Mouse (Mus musculus) limb, embryonic 11.5 days (tissue): ENCODE measurements around the gene Foxred1. TPM values are rescaled to one million over a fixed set of nuclear protein-coding genes. Genes with fewer than 3 reads are reported as not detected.

Experiments
- ATAC-seq: fragments of 200-750 bp; cut with Nextera tagmentation; 2 replicates; pipeline ENCODE4 v1.8.0; 2017; ENCODE audit warnings: low read depth; ENCODE audit not compliant: insufficient number of reproducible peaks, low FRiP score, low TSS enrichment
- DNase-seq: peaks from one replicate; pipeline ENCODE4 v3.0.0-alpha.2; 2015; ENCODE audit warnings: low spot score
- H3K27ac ChIP-seq: fragments of 300-500 bp; sonication (generic); replicated peaks from 2 replicates; pipeline ENCODE4 v1.5.1; 2014; ENCODE audit warnings: low read depth, mild to moderate bottlenecking, low read length
- H3K27me3 ChIP-seq: fragments of 300-500 bp; sonication (generic); 2 replicates; pipeline ENCODE4 v1.6.1; 2014; ENCODE audit warnings: mild to moderate bottlenecking, low read length, mixed read lengths; ENCODE audit not compliant: control insufficient read depth, insufficient read depth
- H3K36me3 ChIP-seq: fragments of 300-500 bp; sonication (generic); 2 replicates; pipeline ENCODE4 v1.6.1; 2014; ENCODE audit warnings: mild to moderate bottlenecking, low read length, moderate library complexity, mixed read lengths; ENCODE audit not compliant: control insufficient read depth, insufficient read depth
- H3K4me1 ChIP-seq: fragments of 300-500 bp; sonication (generic); 2 replicates; pipeline ENCODE4 v1.6.1; 2014; ENCODE audit warnings: low read length, mixed read lengths; ENCODE audit not compliant: control insufficient read depth, insufficient read depth
- H3K4me2 ChIP-seq: fragments of 300-500 bp; sonication (generic); 2 replicates; pipeline ENCODE4 v1.6.1; 2014; ENCODE audit warnings: low read depth, mild to moderate bottlenecking, moderate library complexity; ENCODE audit not compliant: severe bottlenecking
- H3K4me3 ChIP-seq: fragments of 300-500 bp; sonication (generic); 2 replicates; pipeline ENCODE4 v1.5.1; 2014; ENCODE audit warnings: low read depth, low read length
- H3K9ac ChIP-seq: fragments of 300-500 bp; sonication (generic); 2 replicates; pipeline ENCODE4 v1.6.1; 2014; ENCODE audit warnings: mild to moderate bottlenecking, low read length
- H3K9me3 ChIP-seq: fragments of 300-500 bp; sonication (generic); 2 replicates; pipeline ENCODE4 v1.6.1; 2016; ENCODE audit warnings: low read length; ENCODE audit not compliant: control insufficient read depth
- WGBS: fragments of 180-500 bp; shearing (Covaris S2); extraction: QIAGEN DNeasy Blood & Tissue Kit; methylation state at CpG from one replicate; pipeline ENCODE4 v1.1.7; 2014; 5-methylcytosine and 5-hydroxymethylcytosine counted together
- polyA plus RNA-seq: library from polyadenylated mRNA; unstranded; fragments of >200 nt; fragmentation: Nextera tagmentation; extraction: Ambion mirVana; gene quantifications from 2 replicates; pipeline ENCODE4 v1.2.1, GENCODE M21; 2014

Gene Foxred1
- polyA plus RNA-seq, 1 experiment from 2014 or later: 35.7 TPM

DNA sequence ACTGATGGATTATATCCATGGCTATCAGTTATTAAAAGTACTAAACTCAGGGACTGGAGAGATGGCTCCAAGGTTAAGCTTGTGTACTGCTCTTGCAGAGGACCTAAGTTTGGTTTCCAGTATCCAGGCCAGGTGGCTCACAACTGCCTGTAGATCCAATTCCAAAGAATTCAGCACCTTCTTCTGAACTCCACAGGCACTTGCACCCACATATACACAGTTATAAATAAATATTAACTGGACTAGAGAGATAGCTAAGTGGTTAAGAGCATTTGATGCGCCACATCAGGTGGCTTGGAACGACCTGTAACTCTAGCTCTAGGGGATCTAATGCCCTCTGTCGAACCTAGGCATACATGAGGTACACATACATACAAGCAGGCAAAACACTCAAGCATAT lies 17.8 kb upstream of the Foxred1 start:
- WGBS: 86% methylated on average over 3 of the region's 3 CpGs
- H3K27me3 ChIP-seq: no peaks in the 10 kb centered on the region
- H3K4me1 ChIP-seq: no peaks in the 10 kb centered on the region
- H3K36me3 ChIP-seq: no peaks in the 10 kb centered on the region; the same call in 1 of the 2 replicates
- no peak overlapping the region for H3K4me3 ChIP-seq
- ATAC-seq: no peak
- no peak overlapping the region for H3K9ac ChIP-seq
- no peak overlapping the region for H3K4me2 ChIP-seq
- H3K27ac ChIP-seq: no peak overlapping the region
- H3K9me3 ChIP-seq: no peaks in the 10 kb centered on the region
- no peak for DNase-seq

GRCm38 (mm10) chr9:35223466-35223865 lies 12.6 kb upstream of the Foxred1 start:
- H3K9ac ChIP-seq: no peak overlapping the region
- no peaks in the 10 kb centered on the region for H3K4me1 ChIP-seq
- peaks cover 2% of the 10 kb centered on the region; the same call in 1 of the 2 replicates for H3K36me3 ChIP-seq
- no peak overlapping the region for H3K27ac ChIP-seq
- DNase-seq (no peak), ATAC-seq (no peak)
- H3K4me3 ChIP-seq: no peak overlapping the region
- 96% methylated on average over 3 of the region's 3 CpGs for WGBS
- H3K27me3 ChIP-seq: no peaks in the 10 kb centered on the region
- H3K9me3 ChIP-seq: no peaks in the 10 kb centered on the region
- no peak overlapping the region for H3K4me2 ChIP-seq

DNA sequence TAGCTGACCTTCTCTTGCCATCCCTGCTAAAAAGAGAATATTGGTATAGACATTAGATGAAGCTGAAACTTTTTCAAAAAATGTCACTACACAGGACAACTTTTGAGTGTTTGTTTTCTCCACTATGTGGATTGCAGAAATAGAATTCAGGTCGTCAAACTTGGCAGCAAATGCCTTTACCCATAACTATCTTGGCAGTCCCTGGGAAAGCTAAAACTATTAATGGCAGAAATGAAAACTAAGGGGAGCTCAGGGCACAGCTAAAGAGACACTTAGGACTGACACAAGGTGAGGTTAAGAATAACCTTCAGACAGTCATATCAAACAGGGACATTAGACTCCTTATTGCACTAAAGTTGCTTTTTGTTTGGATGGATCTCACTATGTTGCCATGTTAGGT lies 7.1 kb upstream of the Foxred1 start:
- no peak for DNase-seq
- H3K9ac ChIP-seq: no peak overlapping the region
- ATAC-seq: no peak
- no peak overlapping the region for H3K4me3 ChIP-seq
- no peak overlapping the region for H3K4me2 ChIP-seq
- H3K27me3 ChIP-seq: no peaks in the 10 kb centered on the region
- 84% methylated on average over 1 of the region's 1 CpGs for WGBS
- peaks cover 28% of the 10 kb centered on the region for H3K36me3 ChIP-seq
- no peak overlapping the region for H3K27ac ChIP-seq
- H3K4me1 ChIP-seq: no peaks in the 10 kb centered on the region
- H3K9me3 ChIP-seq: no peaks in the 10 kb centered on the region

DNA sequence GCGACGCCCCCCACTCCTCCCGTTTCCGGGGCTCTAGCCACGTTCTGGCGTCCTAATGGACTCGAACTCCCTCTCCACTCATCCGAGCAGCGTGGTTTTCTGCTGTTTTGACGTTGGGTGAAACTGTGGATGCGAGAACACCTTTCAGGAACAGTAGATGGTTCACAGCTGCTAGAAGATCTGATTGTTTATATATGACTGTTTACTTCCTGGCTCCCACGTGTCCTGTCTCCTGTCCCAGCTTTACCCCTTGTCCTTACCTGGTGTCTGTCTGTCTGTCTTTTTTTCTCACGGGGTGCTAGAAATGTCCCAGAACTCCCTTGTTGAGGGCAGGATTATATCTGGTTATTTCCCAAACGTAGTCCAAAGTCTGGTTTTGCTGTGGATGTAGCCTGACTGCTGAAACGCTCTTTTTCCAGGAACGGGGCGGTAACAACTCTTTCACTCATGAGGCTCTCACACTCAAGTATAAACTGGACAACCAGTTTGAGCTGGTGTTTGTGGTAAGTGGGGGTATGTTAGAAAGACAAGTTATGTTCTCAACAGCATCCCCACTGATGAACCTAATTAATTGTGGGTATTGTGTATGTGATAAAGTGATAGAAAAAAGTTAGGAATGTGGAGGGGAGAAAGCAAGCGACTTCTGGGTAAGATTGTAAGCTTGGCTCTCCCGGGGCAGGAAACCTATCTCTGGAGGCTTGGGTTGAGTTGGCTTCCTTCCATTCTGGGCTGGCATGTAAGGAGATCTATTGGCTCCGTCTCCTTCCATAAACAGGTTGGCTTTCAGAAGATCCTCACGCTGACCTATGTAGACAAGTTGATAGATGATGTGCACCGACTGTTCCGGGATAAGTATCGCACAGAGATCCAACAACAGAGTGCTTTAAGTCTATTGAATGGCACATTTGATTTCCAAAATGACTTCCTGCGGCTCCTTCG lies 987 bp upstream of the Foxred1 start:
- peak overlapping the region; percentile 75 for H3K9ac ChIP-seq
- no peaks in the 10 kb centered on the region for H3K9me3 ChIP-seq
- H3K4me3 ChIP-seq: peak overlapping the region; percentile 73
- WGBS: 37% methylated on average over 26 of the region's 26 CpGs
- ATAC-seq (no peak; the same call in 1 of the 2 replicates), DNase-seq (no peak)
- H3K4me1 ChIP-seq: peaks cover 6% of the 10 kb centered on the region; the same call in 1 of the 2 replicates
- H3K27me3 ChIP-seq: no peaks in the 10 kb centered on the region
- H3K4me2 ChIP-seq: peak overlapping the region; percentile 69
- 0 out of 2 replicates have a peak overlapping the region, but pooled peaks have one; percentile 10 for H3K27ac ChIP-seq
- peaks cover 23% of the 10 kb centered on the region for H3K36me3 ChIP-seq

- 94% methylated on average over 2 of the region's 2 CpGs for whole genome bisulfite sequencing
- Histone ChIP-seq H3K27ac (no peak overlapping the region), H3K27me3 (no peaks in the 10 kb centered on the region), H3K4me3 (no peak overlapping the region), H3K4me2 (no peak overlapping the region), H3K9me3 (no peaks in the 10 kb centered on the region), H3K9ac (no peak overlapping the region), H3K36me3 (peaks cover 22% of the 10 kb centered on the region; the same call in 1 of the 2 replicates), H3K4me1 (peaks cover 5% of the 10 kb centered on the region; the same call in 1 of the 2 replicates)
- no peak for DNase-seq
- ATAC-seq: no peak
Observed at GRCm38 (mm10) chr9:35204421-35204820, 6.4 kb downstream of the Foxred1 start.

DNA sequence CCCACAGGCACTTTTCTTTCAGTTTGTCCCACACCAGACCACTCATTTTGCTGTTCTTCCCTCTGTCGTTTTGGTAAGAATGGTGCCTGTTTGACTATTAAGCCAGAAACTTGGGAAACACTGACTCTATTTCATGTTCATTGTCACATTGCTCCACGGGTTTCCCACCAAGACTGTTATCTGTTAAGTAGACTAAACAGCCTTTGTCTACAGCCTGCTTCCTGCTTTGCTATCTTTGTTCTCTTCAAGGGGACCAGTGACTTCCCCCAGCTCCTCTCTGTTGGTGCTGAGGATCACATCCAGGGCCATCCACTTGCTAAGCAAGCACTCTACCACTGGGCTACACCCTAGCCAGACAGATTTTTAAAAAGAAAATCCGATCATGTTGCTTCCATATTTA lies 7.3 kb downstream of the Foxred1 start:
- 55% methylated on average over 3 of the region's 3 CpGs for WGBS
- no peaks in the 10 kb centered on the region for H3K27me3 ChIP-seq
- H3K9ac ChIP-seq: no peak overlapping the region
- ATAC-seq (no peak), DNase-seq (no peak)
- H3K36me3 ChIP-seq: peaks cover 22% of the 10 kb centered on the region; the same call in 1 of the 2 replicates
- no peak overlapping the region for H3K4me2 ChIP-seq
- H3K27ac ChIP-seq: no peak overlapping the region
- no peaks in the 10 kb centered on the region for H3K9me3 ChIP-seq
- H3K4me3 ChIP-seq: no peak overlapping the region
- peaks cover 5% of the 10 kb centered on the region; the same call in 1 of the 2 replicates for H3K4me1 ChIP-seq

GRCm38 (mm10) chr9:35200529-35201060 lies 10.3 kb downstream of the Foxred1 start:
- ATAC-seq (no peak), DNase-seq (no peak)
- WGBS: 61% methylated on average over 9 of the region's 9 CpGs
- H3K4me3 ChIP-seq: peak overlapping the region; percentile 56; the same call in 1 of the 2 replicates
- no peak overlapping the region for H3K27ac ChIP-seq
- H3K9ac ChIP-seq: no peak overlapping the region; the same call in 1 of the 2 replicates
- H3K4me2 ChIP-seq: peak overlapping the region; percentile 85; the same call in 1 of the 2 replicates
- H3K27me3 ChIP-seq: no peaks in the 10 kb centered on the region
- peaks cover 9% of the 10 kb centered on the region; the same call in 1 of the 2 replicates for H3K36me3 ChIP-seq
- H3K4me1 ChIP-seq: peaks cover 5% of the 10 kb centered on the region; the same call in 1 of the 2 replicates
- H3K9me3 ChIP-seq: no peaks in the 10 kb centered on the region

DNA sequence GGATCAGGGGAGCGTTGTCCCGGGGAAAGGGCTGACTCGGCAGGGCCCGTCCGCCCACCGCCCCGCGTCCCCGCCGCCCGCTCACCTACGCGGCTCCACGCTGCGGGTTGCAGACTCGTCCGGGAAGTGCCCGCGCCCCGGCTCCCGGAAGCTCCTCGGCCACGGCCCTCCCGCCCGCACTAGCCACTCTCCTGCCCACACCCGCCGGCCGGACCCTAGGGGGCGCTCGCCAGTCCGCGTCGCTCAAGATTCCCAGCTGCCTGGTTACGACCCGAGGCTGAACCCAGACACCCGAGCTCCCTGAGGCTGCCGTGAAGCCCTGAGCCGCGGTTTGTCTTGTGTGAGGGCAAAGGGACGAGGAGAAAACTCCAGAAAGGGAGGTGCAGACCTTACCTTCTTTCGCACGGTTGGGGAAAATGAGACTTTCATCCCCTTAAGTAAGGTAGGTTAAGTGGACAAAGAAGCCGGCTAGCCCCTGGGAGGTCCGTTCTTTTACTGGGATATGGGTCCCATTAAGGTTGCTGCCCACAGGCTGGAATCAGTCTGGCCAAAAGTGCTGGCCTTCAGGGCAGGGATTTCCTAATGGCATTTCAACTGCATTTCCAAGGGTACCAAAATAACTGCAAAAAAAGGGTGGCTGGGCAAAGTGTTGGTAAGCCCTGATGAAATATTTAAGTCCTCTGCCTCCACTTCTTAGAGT lies 10.9 kb downstream of the Foxred1 start, which contains the start of the genes Srpr and Tirap:
TSS of gene Srpr (plus strand) at position 404 of the 700 bp plus-strand sequence.
TSS of gene Tirap (minus strand) at position 520 of the 700 bp plus-strand sequence.
- H3K27ac ChIP-seq: no peak within 1 kb of the TSS
- ATAC-seq (peak; percentile 92; the same call in 1 of the 2 replicates), DNase-seq (peak; percentile 96)
- peaks cover 5% of the 10 kb centered on the region; the same call in 1 of the 2 replicates for H3K4me1 ChIP-seq
- H3K27me3 ChIP-seq: no peaks in the 10 kb centered on the region
- peak within 1 kb of the TSS; percentile 85 for H3K4me2 ChIP-seq
- peak within 1 kb of the TSS; percentile 70 for H3K9ac ChIP-seq
- no peaks in the 10 kb centered on the region for H3K9me3 ChIP-seq
- H3K36me3 ChIP-seq: 0 out of 2 replicates have a peak, but pooled peaks cover 4% of the 10 kb centered on the region
- H3K4me3 ChIP-seq: peak within 1 kb of the TSS; percentile 56
- WGBS: under 1% methylated on average over 44 of the region's 44 CpGs
